27 mouse cellular contexts compared by ENCODE assay signal in the genomic region with DNA sequence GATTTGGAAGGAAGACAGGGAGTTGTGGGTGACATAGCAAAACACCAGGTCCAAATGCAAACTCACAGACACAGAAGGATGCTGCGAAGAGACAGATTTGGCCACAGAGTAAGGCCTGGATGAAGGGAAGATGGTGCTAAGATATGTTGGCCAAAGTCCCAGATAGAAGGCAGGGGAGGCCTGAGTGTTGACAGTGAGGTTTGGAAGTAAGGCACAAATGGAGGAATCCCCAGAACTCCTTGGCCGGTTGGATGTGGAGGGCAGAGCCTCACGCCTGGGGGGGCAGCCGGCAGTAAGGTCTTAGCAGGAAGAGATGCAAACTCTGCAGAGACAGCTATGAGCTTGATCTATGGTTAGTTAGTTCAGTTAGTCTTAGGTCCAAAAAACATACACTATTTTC. TPM values are rescaled to one million over a fixed set of nuclear protein-coding genes. Genes with fewer than 3 reads are reported as not detected.
A peak's percentile ranks its signal among the peaks of the same experiment; 100 is the strongest.
DNase-seq lines count a peak whose midpoint lies in the region; ATAC-seq and TF ChIP-seq lines count a peak whose summit lies in the region.
"Had no signal": no experiment of that assay in that cellular context is flagged by ENCODE, and none has a peak within 500 bp of the region (broad histone marks: within the 10 kb centered on the region; RNA-seq: fewer than 3 reads in every experiment).

No protein-coding gene starts in this region.

- no peaks in the 10 kb centered on the region for H3K9me3 ChIP-seq in embryonic facial prominence, embryonic 14.5 days (ENCODE audit: control insufficient read depth, low read length)
- no peaks in the 10 kb centered on the region for H3K9me3 ChIP-seq in embryonic facial prominence, embryonic 10.5 days
- H3K9me3 ChIP-seq in lung, embryonic 15.5 days = no peaks in the 10 kb centered on the region
- H3K9me3 ChIP-seq: embryonic facial prominence, embryonic 13.5 days; forebrain, embryonic 12.5 days; hindbrain, embryonic 12.5 days; hindbrain, embryonic 15.5 days had no signal

- no peak overlapping the region for H3K4me3 ChIP-seq in embryonic facial prominence, embryonic 14.5 days (ENCODE audit: low read depth, low read length)
- no peak overlapping the region for H3K4me3 ChIP-seq in embryonic facial prominence, embryonic 10.5 days
- no peak overlapping the region for H3K4me3 ChIP-seq in heart, adult 2 months
- H3K4me3 ChIP-seq in lung, embryonic 15.5 days = no peak overlapping the region
- H3K4me3 ChIP-seq in lung, adult 2 months (replicated peaks; ENCODE audit: extremely low read depth, low read depth, low read length) = no peak overlapping the region
- H3K4me3 ChIP-seq: embryonic facial prominence, embryonic 13.5 days; forebrain, embryonic 12.5 days; hindbrain, embryonic 12.5 days; hindbrain, embryonic 15.5 days had no signal

- DNase-seq in embryonic facial prominence, embryonic 14.5 days (ENCODE audit: low spot score) = peak; percentile 13
- DNase-seq in embryonic facial prominence, embryonic 10.5 days (ENCODE audit: low spot score) = no peak
- peak; percentile 25 for DNase-seq in heart, adult 11 months
- DNase-seq in heart, adult 2 months = no peak
- no peak for DNase-seq in lung, adult 2 months
- DNase-seq in 3T3-L1 (ENCODE audit: low read depth, low spot score) = peak; percentile 33
- no peak for DNase-seq in spleen, adult 12 weeks (ENCODE audit: low spot score)
- DNase-seq: adrenal gland, postnatal 10 days; adrenal gland, postnatal 36 days; B cell, adult 2 months; cerebellum, adult 11 months; cerebellum, adult 2 months; cerebellum, adult 9-11 months; cerebellum, postnatal 25 days; gastrocnemius, postnatal 25 days had no signal

- no peaks in the 10 kb centered on the region for H3K79me2 ChIP-seq in heart, adult 2 months (replicated peaks; ENCODE audit: control insufficient read depth, insufficient read depth, low read length)

- no peaks in the 10 kb centered on the region for H3K27me3 ChIP-seq in embryonic facial prominence, embryonic 14.5 days (replicated peaks; ENCODE audit: control insufficient read depth, insufficient read depth, low read length)
- H3K27me3 ChIP-seq in embryonic facial prominence, embryonic 10.5 days (replicated peaks; ENCODE audit: low read depth, poor library complexity, severe bottlenecking) = no peaks in the 10 kb centered on the region
- no peaks in the 10 kb centered on the region for H3K27me3 ChIP-seq in heart, adult 2 months (ENCODE audit: control insufficient read depth, insufficient read depth, low read length)
- H3K27me3 ChIP-seq in lung, embryonic 15.5 days = no peaks in the 10 kb centered on the region
- H3K27me3 ChIP-seq: CH12.LX; embryonic facial prominence, embryonic 13.5 days; forebrain, embryonic 12.5 days; hindbrain, embryonic 12.5 days; hindbrain, embryonic 15.5 days; Patski had no signal

- no peak overlapping the region for H3K9ac ChIP-seq in embryonic facial prominence, embryonic 14.5 days (ENCODE audit: low read depth, low read length)
- H3K9ac ChIP-seq in heart, adult 2 months (ENCODE audit: low read depth, low read length) = no peak overlapping the region
- no peak overlapping the region for H3K9ac ChIP-seq in lung, embryonic 15.5 days
- H3K9ac ChIP-seq: embryonic facial prominence, embryonic 13.5 days; forebrain, embryonic 12.5 days; hindbrain, embryonic 12.5 days; hindbrain, embryonic 15.5 days had no signal

- intact Hi-C loops in heart, adult 2 months (cut with DNase I) = no loop called here

- no peak overlapping the region for H3K27ac ChIP-seq in embryonic facial prominence, embryonic 14.5 days (replicated peaks; ENCODE audit: low read depth, low read length)
- H3K27ac ChIP-seq in embryonic facial prominence, embryonic 10.5 days (replicated peaks) = no peak overlapping the region
- H3K27ac ChIP-seq in heart, adult 2 months = no peak overlapping the region
- H3K27ac ChIP-seq in lung, embryonic 15.5 days = no peak overlapping the region
- H3K27ac ChIP-seq: embryonic facial prominence, embryonic 13.5 days; forebrain, embryonic 12.5 days; hindbrain, embryonic 15.5 days had no signal

- no peaks in the 10 kb centered on the region for H3K36me3 ChIP-seq in embryonic facial prominence, embryonic 14.5 days (ENCODE audit: control insufficient read depth, insufficient read depth, low read length)
- H3K36me3 ChIP-seq in embryonic facial prominence, embryonic 10.5 days (replicated peaks) = no peaks in the 10 kb centered on the region
- no peaks in the 10 kb centered on the region for H3K36me3 ChIP-seq in heart, adult 2 months (ENCODE audit: control insufficient read depth, insufficient read depth, low read length)
- no peaks in the 10 kb centered on the region for H3K36me3 ChIP-seq in lung, embryonic 15.5 days
- H3K36me3 ChIP-seq: embryonic facial prominence, embryonic 13.5 days; forebrain, embryonic 12.5 days; G1E; hindbrain, embryonic 12.5 days; hindbrain, embryonic 15.5 days had no signal

- no peak for TF ChIP-seq POLR2A in heart, adult 2 months (IDR thresholded peaks at IDR 0.05; ENCODE audit: insufficient read depth, low read depth, low read length)
- TF ChIP-seq POLR2A in lung, adult 2 months (IDR thresholded peaks at IDR 0.05; ENCODE audit: borderline replicate concordance, extremely low read depth, low read depth, low read length) = no peak

- TF ChIP-seq EP300 in heart, adult 2 months (IDR thresholded peaks at IDR 0.05; ENCODE audit: insufficient read depth, low read depth, low read length) = no peak

- 79% methylated on average over 4 of the region's 4 CpGs for WGBS in embryonic facial prominence, embryonic 14.5 days
- WGBS in embryonic facial prominence, embryonic 10.5 days = 92% methylated on average over 4 of the region's 4 CpGs
- 75% methylated on average over 4 of the region's 4 CpGs for WGBS in heart, adult 2 months
- 65% methylated on average over 4 of the region's 4 CpGs for WGBS in lung, embryonic 15.5 days
- 76% methylated on average over 4 of the region's 4 CpGs for WGBS in lung, adult 2 months

- H3K4me2 ChIP-seq in embryonic facial prominence, embryonic 14.5 days (ENCODE audit: low read depth, low read length) = no peak overlapping the region
- no peak overlapping the region for H3K4me2 ChIP-seq in lung, embryonic 15.5 days
- H3K4me2 ChIP-seq: embryonic facial prominence, embryonic 13.5 days; forebrain, embryonic 12.5 days; heart, embryonic 11.5 days; hindbrain, embryonic 12.5 days; hindbrain, embryonic 15.5 days had no signal

- H3K4me1 ChIP-seq in embryonic facial prominence, embryonic 14.5 days (ENCODE audit: control insufficient read depth, insufficient read depth, low read length) = no peaks in the 10 kb centered on the region
- H3K4me1 ChIP-seq in embryonic facial prominence, embryonic 10.5 days = 0 out of 2 replicates have a peak, but pooled peaks cover 4% of the 10 kb centered on the region
- H3K4me1 ChIP-seq in heart, adult 2 months (ENCODE audit: control insufficient read depth, insufficient read depth, low read length) = no peaks in the 10 kb centered on the region
- H3K4me1 ChIP-seq in lung, embryonic 15.5 days = no peaks in the 10 kb centered on the region
- no peaks in the 10 kb centered on the region for H3K4me1 ChIP-seq in lung, adult 2 months (ENCODE audit: control insufficient read depth, insufficient read depth, low read length)
- H3K4me1 ChIP-seq: forebrain, embryonic 12.5 days; hindbrain, embryonic 12.5 days; hindbrain, embryonic 15.5 days had no signal

- ATAC-seq in embryonic facial prominence, embryonic 14.5 days (ENCODE audit: low read depth) = no peak
- ATAC-seq in lung, embryonic 15.5 days (ENCODE audit: borderline replicate concordance, extremely low read depth, low FRiP score, low TSS enrichment) = peak; percentile 46; the same call in 1 of the 2 replicates

- TF ChIP-seq CTCF in heart, adult 2 months (IDR thresholded peaks at IDR 0.05) = no peak
- no peak for TF ChIP-seq CTCF in lung, adult 2 months (IDR thresholded peaks at IDR 0.05; ENCODE audit: insufficient read depth, low read length)

RNA-seq across cellular contexts. Expression of gene Kl, which starts 33.1 kb away (rescaled TPM):
- polyA plus RNA-seq in embryonic facial prominence, embryonic 14.5 days (2014; fragmentation: Nextera tagmentation; extraction: Ambion mirVana) = 0.37 and 0.42 TPM in 2 replicates
- 0.06 TPM in 1 of 2 replicates, not detected in the other for polyA plus RNA-seq in embryonic facial prominence, embryonic 10.5 days (2016; fragmentation: Nextera tagmentation; extraction: Ambion mirVana)
- under 1 TPM; 0.03 to 0.07 TPM for total RNA-seq in heart, adult 2 months (2021)
- polyA plus RNA-seq in heart, adult 2 months (2012; rRNA removed) = 0.06 TPM in 1 of 2 replicates, not detected in the other
- polyA plus RNA-seq in lung, embryonic 15.5 days (2015; fragmentation: Nextera tagmentation; extraction: Ambion mirVana) = 0.14 and 0.20 TPM in 2 replicates
- 0.22 and 0.41 TPM in 2 replicates for polyA plus RNA-seq in lung, adult 2 months (2012; rRNA removed)
- total RNA-seq: CH12.LX; common myeloid progenitor, adult 5-6 weeks; hematopoietic stem cell, adult 5-6 weeks had no signal
- polyA plus RNA-seq: G1E; intestine, embryonic 14.5 days had no signal

Comparison
In these comparisons a context has a peak if more than half of its experiments do, and no peak if none do; other contexts are left out.
1. DNase-seq: peak in embryonic facial prominence, embryonic 14.5 days (single experiment), heart, adult 11 months (single experiment) and 3T3-L1 (single experiment); none in embryonic facial prominence, embryonic 10.5 days (single experiment), heart, adult 2 months (0 of 2), lung, adult 2 months (single experiment) and spleen, adult 12 weeks (single experiment).